Mouse (Mus musculus) midbrain, embryonic 15.5 days (tissue): ENCODE data around the gene Fgfr2. TPM values are rescaled to one million over a fixed set of nuclear protein-coding genes. Genes with fewer than 3 reads are reported as not detected.
"Not testable (repeated sequence)": the region's sequence is repeated elsewhere in the genome, so short reads cannot be mapped to it uniquely, and the experiment has no call there.

Source experiments
- ATAC-seq: fragments of 200-750 bp; cut with Nextera tagmentation; replicated peaks from 2 replicates; pipeline ENCODE4 v1.8.0; 2017; ENCODE audit warnings: moderate TSS enrichment
- H3K27ac ChIP-seq: fragments of 300-500 bp; sonication (generic); 2 replicates; pipeline ENCODE4 v1.5.1; 2015; ENCODE audit warnings: mild to moderate bottlenecking, inconsistent platforms
- H3K27me3 ChIP-seq: fragments of 300-500 bp; sonication (generic); replicated peaks from 2 replicates; pipeline ENCODE4 v1.6.1; 2015; ENCODE audit warnings: inconsistent platforms
- H3K36me3 ChIP-seq: fragments of 300-500 bp; sonication (generic); replicated peaks from 2 replicates; pipeline ENCODE4 v1.6.1; 2015; ENCODE audit warnings: inconsistent platforms
- H3K4me1 ChIP-seq: fragments of 300-500 bp; sonication (generic); 2 replicates; pipeline ENCODE4 v1.6.1; 2015; ENCODE audit warnings: inconsistent platforms
- H3K4me2 ChIP-seq: fragments of 300-500 bp; sonication (generic); 2 replicates; pipeline ENCODE4 v1.6.1; 2015; ENCODE audit warnings: inconsistent platforms, mild to moderate bottlenecking, moderate library complexity
- H3K4me3 ChIP-seq: fragments of 300-500 bp; sonication (generic); 2 replicates; pipeline ENCODE4 v1.5.1; 2015; ENCODE audit warnings: mild to moderate bottlenecking, inconsistent platforms
- H3K9ac ChIP-seq: fragments of 300-500 bp; sonication (generic); 2 replicates; pipeline ENCODE4 v1.6.1; 2015; ENCODE audit warnings: mild to moderate bottlenecking, inconsistent platforms
- H3K9me3 ChIP-seq: fragments of 300-500 bp; sonication (generic); 2 replicates; pipeline ENCODE4 v1.6.1; 2016; ENCODE audit warnings: inconsistent platforms
- WGBS: fragments of 180-500 bp; shearing (Covaris S2); methylation state at CpG from one replicate; pipeline ENCODE4 v1.1.7; 2015; ENCODE audit warnings: mixed read lengths; 5-methylcytosine and 5-hydroxymethylcytosine counted together
- polyA plus RNA-seq: library from polyadenylated mRNA; unstranded; fragments of >200 nt; fragmentation: Nextera tagmentation; extraction: Ambion mirVana; gene quantifications from 2 replicates; pipeline ENCODE4 v1.2.1, GENCODE M21; 2015

Fgfr2 gene
- polyA plus RNA-seq, 1 experiment from 2014 or later = 23.3 TPM

DNA sequence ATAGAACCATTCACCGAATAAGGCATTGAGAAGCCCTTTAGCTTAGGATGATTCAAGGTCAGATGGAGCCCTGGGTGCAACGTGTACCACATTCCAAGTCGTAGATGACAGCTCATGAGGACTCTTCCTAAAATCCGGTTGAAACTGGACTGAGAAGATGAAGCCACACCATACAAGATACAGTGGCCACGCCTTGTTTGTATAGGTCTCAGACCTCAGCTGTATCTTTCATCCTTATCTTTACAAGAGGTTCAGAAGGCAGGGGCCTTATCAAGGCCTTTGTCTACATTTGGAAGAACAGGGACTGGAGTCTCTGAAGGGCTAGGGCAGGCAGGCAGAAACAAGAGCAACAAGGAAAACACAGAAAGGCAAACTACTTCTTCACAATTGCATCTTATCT is 2974.2 kb downstream of the Fgfr2 start:
- Histone ChIP-seq H3K9me3 (no peaks in the 10 kb centered on the region), H3K4me2 (no peak overlapping the region), H3K36me3 (no peaks in the 10 kb centered on the region), H3K4me3 (no peak overlapping the region), H3K27ac (no peak overlapping the region), H3K9ac (no peak overlapping the region), H3K27me3 (no peaks in the 10 kb centered on the region), H3K4me1 (no peaks in the 10 kb centered on the region)
- ATAC-seq = no peak
- WGBS = 95% methylated on average over 5 of the region's 5 CpGs

- Histone ChIP-seq H3K4me1 (no peaks in the 10 kb centered on the region), H3K27ac (no peak overlapping the region), H3K36me3 (no peaks in the 10 kb centered on the region), H3K4me3 (no peak overlapping the region), H3K9ac (no peak overlapping the region), H3K27me3 (0 out of 2 replicates have a peak, but pooled peaks cover 2% of the 10 kb centered on the region), H3K4me2 (no peak overlapping the region), H3K9me3 (no peaks in the 10 kb centered on the region)
- 87% methylated on average over 7 of the region's 7 CpGs for WGBS
- no peak for ATAC-seq
These were observed 2975.9 kb downstream of the Fgfr2 start for GRCm38 (mm10) chr7:130147230-130147629.

DNA sequence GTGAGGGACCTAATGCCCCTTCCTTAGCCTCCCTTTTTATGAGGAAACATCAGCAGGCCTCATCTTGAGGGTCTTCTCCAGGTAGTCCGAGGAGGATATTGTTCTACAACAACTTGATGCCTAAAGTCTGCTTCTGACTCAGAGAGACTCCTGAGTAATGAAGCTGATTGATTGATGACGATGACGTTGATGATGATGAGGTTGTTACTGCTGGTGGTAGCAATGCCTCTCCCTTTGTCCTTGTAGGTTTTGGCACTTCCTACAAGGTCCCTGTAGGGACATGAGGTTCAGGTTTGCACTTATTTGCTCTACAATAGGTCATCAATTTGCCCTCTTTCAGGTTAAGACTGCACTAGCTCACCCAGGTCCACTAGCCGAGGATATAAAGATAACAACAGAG is 2977.9 kb downstream of the Fgfr2 start:
- WGBS = 92% methylated on average over 4 of the region's 4 CpGs
- no peaks in the 10 kb centered on the region for H3K4me1 ChIP-seq
- no peak for ATAC-seq

GRCm38 (mm10) chr7:130143371-130143770 is 2979.8 kb downstream of the Fgfr2 start:
- 65% methylated on average over 7 of the region's 7 CpGs for WGBS
- H3K27ac ChIP-seq = no peak overlapping the region
- H3K27me3 ChIP-seq = 0 out of 2 replicates have a peak, but pooled peaks cover 6% of the 10 kb centered on the region
- H3K4me2 ChIP-seq = no peak overlapping the region
- no peak overlapping the region for H3K9ac ChIP-seq
- H3K4me3 ChIP-seq = no peak overlapping the region
- no peak for ATAC-seq
- no peaks in the 10 kb centered on the region for H3K9me3 ChIP-seq
- H3K36me3 ChIP-seq = no peaks in the 10 kb centered on the region
- no peaks in the 10 kb centered on the region for H3K4me1 ChIP-seq

More for the DNA sequence above, 2977.9 kb downstream of the Fgfr2 start:
- Histone ChIP-seq H3K4me2 (no peak overlapping the region), H3K9ac (no peak overlapping the region), H3K4me3 (no peak overlapping the region), H3K36me3 (no peaks in the 10 kb centered on the region), H3K9me3 (no peaks in the 10 kb centered on the region), H3K27me3 (0 out of 2 replicates have a peak, but pooled peaks cover 6% of the 10 kb centered on the region), H3K27ac (no peak overlapping the region)

DNA sequence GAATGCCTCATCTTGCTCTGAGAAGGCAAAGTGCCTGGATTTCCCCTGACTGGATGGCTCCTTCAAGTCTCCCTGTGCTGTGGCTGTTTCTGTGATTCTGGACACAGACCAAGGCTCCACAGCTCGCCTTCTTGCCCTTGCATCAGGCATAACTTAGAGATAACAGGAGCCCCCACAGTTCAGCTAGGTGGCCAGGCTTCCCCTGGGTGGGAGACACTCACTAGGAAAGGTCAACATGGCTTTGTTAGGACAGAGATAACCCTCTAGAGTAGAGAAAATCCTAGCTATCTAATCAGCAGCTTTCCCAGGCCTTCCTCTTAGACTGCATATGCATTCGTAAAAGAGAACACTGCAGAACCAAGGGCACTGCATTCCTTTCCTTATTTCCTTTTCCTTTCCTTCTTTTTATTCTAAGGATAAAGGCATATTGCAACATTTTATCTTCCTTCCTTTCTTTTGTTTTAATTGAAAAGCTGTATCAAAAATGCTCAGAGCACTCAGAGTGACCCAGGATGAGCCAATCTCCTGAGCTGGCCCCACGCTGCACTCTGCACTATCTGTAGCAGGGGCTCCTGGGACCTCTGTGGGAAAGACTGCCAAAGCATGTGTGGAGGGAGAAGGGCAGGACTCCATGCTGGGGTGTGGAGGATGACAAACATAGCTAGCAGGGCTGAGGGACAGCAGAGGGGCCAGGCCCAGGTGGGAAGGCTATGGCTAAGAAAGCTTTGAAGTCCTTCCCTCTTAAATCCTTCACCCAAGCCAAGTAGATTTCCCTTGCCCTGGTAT is 2981.9 kb downstream of the Fgfr2 start:
- H3K9ac ChIP-seq = no peak overlapping the region
- no peak overlapping the region for H3K4me2 ChIP-seq
- no peak overlapping the region for H3K4me3 ChIP-seq
- WGBS = 81% methylated on average over 3 of the region's 3 CpGs
- H3K9me3 ChIP-seq = no peaks in the 10 kb centered on the region
- no peak overlapping the region for H3K27ac ChIP-seq
- no peaks in the 10 kb centered on the region for H3K4me1 ChIP-seq
- H3K27me3 ChIP-seq = 0 out of 2 replicates have a peak, but pooled peaks cover 6% of the 10 kb centered on the region
- H3K36me3 ChIP-seq = no peaks in the 10 kb centered on the region
- no peak for ATAC-seq

DNA sequence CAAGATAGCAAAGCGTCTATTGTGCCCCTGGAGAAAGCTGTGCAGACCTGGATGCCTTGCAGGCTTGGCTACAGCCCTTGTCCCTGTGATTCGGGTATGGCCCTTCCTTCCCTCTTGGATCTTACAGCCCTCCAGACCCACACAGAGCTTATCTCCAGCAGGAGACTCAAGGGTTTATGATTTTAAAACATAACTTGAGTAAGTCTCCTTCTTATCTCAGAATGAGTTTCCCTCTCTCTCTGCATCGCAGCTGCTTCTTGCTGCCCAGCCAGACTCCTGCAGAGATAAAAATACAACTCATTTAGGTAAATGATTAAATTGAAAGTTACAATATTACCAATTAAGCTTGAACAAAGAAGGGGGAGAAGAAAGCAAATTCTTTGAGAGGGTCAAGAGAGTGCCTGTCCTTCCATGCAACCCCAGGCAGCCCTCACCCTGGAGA is 2988.2 kb downstream of the Fgfr2 start:
- no peaks in the 10 kb centered on the region for H3K27me3 ChIP-seq
- no peaks in the 10 kb centered on the region for H3K9me3 ChIP-seq
- H3K27ac ChIP-seq = no peak overlapping the region
- 78% methylated on average over 3 of the region's 3 CpGs for WGBS
- no peaks in the 10 kb centered on the region for H3K36me3 ChIP-seq
- no peak for ATAC-seq
- no peak overlapping the region for H3K4me3 ChIP-seq
- no peak overlapping the region for H3K9ac ChIP-seq
- no peak overlapping the region for H3K4me2 ChIP-seq
- H3K4me1 ChIP-seq = no peaks in the 10 kb centered on the region

DNA sequence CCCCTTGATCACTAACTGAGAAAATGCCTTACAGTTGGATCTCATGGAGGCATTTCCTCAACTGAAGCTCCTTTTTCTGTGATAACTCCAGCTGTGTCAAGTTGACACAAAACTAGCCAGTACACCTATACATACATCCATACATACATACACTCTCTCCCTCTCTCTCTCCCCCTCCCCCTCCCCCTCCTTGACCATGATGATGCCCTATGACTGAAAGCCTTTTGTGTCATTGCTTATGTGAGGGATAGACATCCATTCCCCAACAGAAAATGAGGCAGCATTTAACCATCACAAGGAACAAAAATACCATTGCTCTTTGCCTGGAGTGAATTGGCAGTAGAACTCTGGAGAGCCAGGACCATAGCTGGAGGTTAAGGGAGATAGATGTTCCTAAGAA is 2988.7 kb downstream of the Fgfr2 start:
- H3K4me1 ChIP-seq, H3K4me3 ChIP-seq, H3K4me2 ChIP-seq, ATAC-seq, H3K27me3 ChIP-seq, H3K9me3 ChIP-seq, H3K36me3 ChIP-seq, H3K27ac ChIP-seq, H3K9ac ChIP-seq: not testable (repeated sequence)

DNA sequence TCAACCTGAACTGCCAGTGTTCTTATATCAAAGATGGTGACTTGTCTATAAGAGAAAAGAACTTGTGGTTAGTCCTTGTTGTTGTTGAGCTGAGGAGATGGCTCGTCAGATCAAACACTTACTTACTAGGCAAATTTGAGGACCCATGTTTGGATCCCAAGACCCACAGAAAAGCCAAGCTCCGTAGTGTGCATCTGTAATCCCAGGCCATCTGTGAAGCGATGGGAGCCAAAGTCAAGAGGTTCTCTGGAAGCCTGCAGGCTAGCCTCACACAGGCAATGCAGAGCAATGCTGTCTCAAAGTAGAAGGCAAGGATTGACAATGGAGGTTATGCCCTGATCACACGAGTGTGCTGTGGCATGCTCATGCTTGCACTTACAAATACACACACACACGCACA is 2992.9 kb downstream of the Fgfr2 start:
- H3K27ac ChIP-seq = no peak overlapping the region
- WGBS = 81% methylated on average over 5 of the region's 5 CpGs
- ATAC-seq = no peak

DNA sequence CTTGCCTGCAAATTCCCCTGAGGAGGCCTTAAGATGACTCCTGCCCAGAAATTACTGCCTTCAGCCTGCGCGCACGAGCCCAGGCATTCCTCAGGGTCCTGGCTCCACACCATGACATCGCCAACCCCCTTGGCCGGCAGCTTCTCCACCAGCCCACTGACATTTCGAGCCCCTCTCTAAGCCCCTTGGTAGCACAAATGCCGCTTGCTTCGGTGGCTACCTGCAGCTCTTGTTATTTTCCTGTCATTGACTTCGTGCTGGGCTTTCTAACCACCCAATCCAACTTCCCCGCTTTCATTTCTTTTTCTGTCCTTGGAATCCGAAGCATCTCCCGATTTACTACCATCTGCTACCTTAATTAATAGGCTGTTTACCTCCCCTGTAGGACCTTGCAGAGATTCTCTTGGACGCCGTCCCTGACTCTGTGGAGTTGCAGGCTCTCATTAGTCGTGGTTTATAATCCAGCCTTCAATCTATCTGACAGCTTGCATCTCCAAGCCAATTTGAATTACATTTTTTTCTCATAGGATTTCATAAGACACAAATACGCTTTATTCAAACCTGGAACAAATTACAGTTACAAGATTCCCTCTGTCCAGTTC is 2993.7 kb downstream of the Fgfr2 start:
- H3K9ac ChIP-seq = no peak overlapping the region
- WGBS = 19% methylated on average over 16 of the region's 16 CpGs

More for the DNA sequence above, 2992.9 kb downstream of the Fgfr2 start:
- Histone ChIP-seq H3K4me1 (peaks cover 9% of the 10 kb centered on the region), H3K27me3 (no peaks in the 10 kb centered on the region), H3K9ac (no peak overlapping the region), H3K4me3 (no peak overlapping the region), H3K4me2 (no peak overlapping the region), H3K9me3 (no peaks in the 10 kb centered on the region), H3K36me3 (no peaks in the 10 kb centered on the region)

DNA sequence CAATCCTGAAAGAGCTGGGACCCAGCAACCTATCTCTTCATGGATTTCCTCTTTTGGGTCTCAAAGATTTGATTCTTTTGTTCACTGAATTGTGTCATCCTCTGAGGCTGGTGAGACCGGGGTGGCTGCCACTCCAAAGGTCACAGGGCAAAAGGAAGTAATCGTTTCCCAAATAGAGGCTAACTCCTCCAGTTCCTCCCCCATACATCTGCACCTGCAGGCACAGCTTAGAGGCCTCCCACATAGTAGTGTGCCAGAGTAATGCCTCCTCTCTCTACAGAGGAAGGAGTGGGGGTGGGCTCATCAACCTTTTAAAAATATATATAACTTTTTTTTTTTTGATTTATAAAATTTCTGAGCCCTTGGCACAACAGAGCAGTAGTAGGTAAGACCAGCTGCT is 3001.6 kb downstream of the Fgfr2 start:
- Histone ChIP-seq H3K4me2 (no peak overlapping the region), H3K4me3 (no peak overlapping the region), H3K27me3 (no peaks in the 10 kb centered on the region), H3K9ac (no peak overlapping the region), H3K9me3 (no peaks in the 10 kb centered on the region), H3K36me3 (no peaks in the 10 kb centered on the region), H3K4me1 (peaks cover 29% of the 10 kb centered on the region), H3K27ac (no peak overlapping the region)
- 8% methylated on average over 2 of the region's 2 CpGs for WGBS
- ATAC-seq = no peak

More for the DNA sequence above, 2993.7 kb downstream of the Fgfr2 start:
- H3K36me3 ChIP-seq = no peaks in the 10 kb centered on the region
- peak overlapping the region; percentile 32 for H3K4me2 ChIP-seq
- H3K9me3 ChIP-seq = no peaks in the 10 kb centered on the region
- H3K4me1 ChIP-seq = peaks cover 9% of the 10 kb centered on the region
- H3K27ac ChIP-seq = peak overlapping the region; percentile 45; the same call in 1 of the 2 replicates
- no peaks in the 10 kb centered on the region for H3K27me3 ChIP-seq
- H3K4me3 ChIP-seq = no peak overlapping the region
- no peak for ATAC-seq

GRCm38 (mm10) chr7:130119466-130119865 is 3003.7 kb downstream of the Fgfr2 start:
- Histone ChIP-seq H3K36me3 (no peaks in the 10 kb centered on the region), H3K4me2 (no peak overlapping the region), H3K9ac (no peak overlapping the region), H3K27ac (no peak overlapping the region), H3K27me3 (no peaks in the 10 kb centered on the region), H3K4me3 (no peak overlapping the region), H3K9me3 (no peaks in the 10 kb centered on the region), H3K4me1 (peaks cover 29% of the 10 kb centered on the region)
- WGBS = 68% methylated on average over 6 of the region's 6 CpGs
- ATAC-seq = no peak

GRCm38 (mm10) chr7:130118726-130119125 is 3004.4 kb downstream of the Fgfr2 start:
- Histone ChIP-seq H3K4me2 (no peak overlapping the region), H3K27me3 (no peaks in the 10 kb centered on the region), H3K9ac (no peak overlapping the region), H3K4me1 (peaks cover 29% of the 10 kb centered on the region), H3K4me3 (no peak overlapping the region), H3K36me3 (no peaks in the 10 kb centered on the region), H3K27ac (no peak overlapping the region), H3K9me3 (no peaks in the 10 kb centered on the region)
- no peak for ATAC-seq
- 53% methylated on average over 4 of the region's 4 CpGs for WGBS
